Mouse (Mus musculus): ENCODE data around the gene Raph1. TPM values are rescaled to one million over a fixed set of nuclear protein-coding genes. Genes with fewer than 3 reads are reported as not detected.

Gene Raph1
- 100 to 1,000 TPM; 104 to 457 TPM for total RNA-seq (2021)
- long read RNA-seq, experiment 1, partial matches to known transcripts = 5 of 13 reads
- long read RNA-seq, experiment 1, other reads (novel, unspliced or antisense) = 8 of 13 reads
- long read RNA-seq, experiment 2, full-length matches to known transcripts = 1 of 8 reads
- long read RNA-seq, experiment 2, partial matches to known transcripts = 1 of 8 reads
- long read RNA-seq, experiment 2, other reads (novel, unspliced or antisense) = 6 of 8 reads

GRCm38 (mm10) chr1:60566631-60567311 is at the start of gene Raph1:
TSS of gene Raph1 (minus strand) at chr1:60567104.
- peak; percentile 93 to 96 for DNase-seq

GRCm38 (mm10) chr1:60615703-60616102 is 48.8 kb upstream of the Raph1 start:
- DNase-seq = no peak

- DNase-seq = no peak
These were observed 48.0 kb upstream of the Raph1 start for GRCm38 (mm10) chr1:60614902-60615301.

- DNase-seq = no peak
These were observed 45.1 kb upstream of the Raph1 start for GRCm38 (mm10) chr1:60611968-60612367.

- no peak for DNase-seq
These were observed 43.7 kb upstream of the Raph1 start for GRCm38 (mm10) chr1:60610631-60611030.

- peak in 1 of 2 experiments; percentile 22 for DNase-seq
These were observed 42.3 kb upstream of the Raph1 start for GRCm38 (mm10) chr1:60609011-60609775.

- DNase-seq = peak in 1 of 2 experiments; percentile 26
These were observed 37.6 kb upstream of the Raph1 start for GRCm38 (mm10) chr1:60604481-60605021.

- DNase-seq = no peak
These were observed 33.8 kb upstream of the Raph1 start for GRCm38 (mm10) chr1:60600682-60601081.

GRCm38 (mm10) chr1:60599926-60600325 is 33.0 kb upstream of the Raph1 start:
- no peak for DNase-seq

- peak; percentile 62 to 64 for DNase-seq
These were observed 32.3 kb upstream of the Raph1 start for GRCm38 (mm10) chr1:60599013-60599701.

GRCm38 (mm10) chr1:60596386-60597320 is 29.7 kb upstream of the Raph1 start:
- DNase-seq = peak; percentile 37 to 51

GRCm38 (mm10) chr1:60593101-60593500 is 26.2 kb upstream of the Raph1 start:
- peak in 1 of 2 experiments; percentile 30 for DNase-seq

- no peak for DNase-seq
These were observed 22.2 kb upstream of the Raph1 start for GRCm38 (mm10) chr1:60588887-60589629.

- no peak for DNase-seq
These were observed 14.1 kb upstream of the Raph1 start for GRCm38 (mm10) chr1:60580990-60581389.

- DNase-seq = no peak
These were observed 13.0 kb upstream of the Raph1 start for GRCm38 (mm10) chr1:60579886-60580285.

- peak; percentile 53 to 65 for DNase-seq
These were observed 5.8 kb upstream of the Raph1 start for GRCm38 (mm10) chr1:60572699-60573098.

- DNase-seq = no peak
These were observed 2.8 kb upstream of the Raph1 start for GRCm38 (mm10) chr1:60569741-60570140.

- no peak for DNase-seq
These were observed 2.3 kb upstream of the Raph1 start for GRCm38 (mm10) chr1:60569210-60569609.

- DNase-seq = no peak
These were observed 417 bp upstream of the Raph1 start for GRCm38 (mm10) chr1:60567321-60567720.

Measured in adrenal gland, postnatal 36 days (tissue).